Mouse (Mus musculus) 416B (cell line): ENCODE measurements around the gene Pigf.

Experiments
- DNase-seq: peaks from one replicate; pipeline ENCODE4 v3.0.0; 2011; ENCODE audit warnings: low read depth

The Pigf gene

GRCm38 (mm10) chr17:86967536-86968525, 57.4 kb downstream of the Pigf start:
- no peak for DNase-seq

GRCm38 (mm10) chr17:86967048-86967447, 58.2 kb downstream of the Pigf start:
- no peak for DNase-seq

GRCm38 (mm10) chr17:86966040-86966439, 59.2 kb downstream of the Pigf start:
- DNase-seq: no peak

GRCm38 (mm10) chr17:86965121-86965520, 60.1 kb downstream of the Pigf start:
- no peak for DNase-seq

GRCm38 (mm10) chr17:86964502-86964901, 60.7 kb downstream of the Pigf start:
- peak; percentile 84 for DNase-seq

GRCm38 (mm10) chr17:86964041-86964440, 61.2 kb downstream of the Pigf start:
- DNase-seq: no peak

GRCm38 (mm10) chr17:86963586-86963902, 61.7 kb downstream of the Pigf start:
- DNase-seq: no peak

- DNase-seq: peak; percentile 67
These were observed 62.2 kb downstream of the Pigf start, which contains the start of gene Rhoq for GRCm38 (mm10) chr17:86962894-86963585. Gene Rhoq (plus strand): TSS chr17:86963082.

GRCm38 (mm10) chr17:86962297-86962893, 62.8 kb downstream of the Pigf start:
- DNase-seq: peak; percentile 90

- peak; percentile 59 for DNase-seq
These were observed 63.8 kb downstream of the Pigf start for GRCm38 (mm10) chr17:86961301-86961841.

GRCm38 (mm10) chr17:86957968-86958367, 67.2 kb downstream of the Pigf start:
- peak; percentile 57 for DNase-seq

GRCm38 (mm10) chr17:86957239-86957638, 68.0 kb downstream of the Pigf start:
- no peak for DNase-seq

GRCm38 (mm10) chr17:86948801-86949200, 76.4 kb downstream of the Pigf start:
- no peak for DNase-seq

- no peak for DNase-seq
These were observed 77.1 kb downstream of the Pigf start, which contains the start of gene Atp6v1e2 for GRCm38 (mm10) chr17:86947840-86948796. Gene Atp6v1e2 (minus strand): TSS chr17:86947897.
